Mouse (Mus musculus) urinary bladder, postnatal 25 days (tissue): ENCODE measurements around the gene Rpa2.

Experiments used
- DNase-seq: peaks from one replicate; pipeline ENCODE4 v3.0.0; 2022; ENCODE audit warnings: low spot score

Rpa2 gene

DNA sequence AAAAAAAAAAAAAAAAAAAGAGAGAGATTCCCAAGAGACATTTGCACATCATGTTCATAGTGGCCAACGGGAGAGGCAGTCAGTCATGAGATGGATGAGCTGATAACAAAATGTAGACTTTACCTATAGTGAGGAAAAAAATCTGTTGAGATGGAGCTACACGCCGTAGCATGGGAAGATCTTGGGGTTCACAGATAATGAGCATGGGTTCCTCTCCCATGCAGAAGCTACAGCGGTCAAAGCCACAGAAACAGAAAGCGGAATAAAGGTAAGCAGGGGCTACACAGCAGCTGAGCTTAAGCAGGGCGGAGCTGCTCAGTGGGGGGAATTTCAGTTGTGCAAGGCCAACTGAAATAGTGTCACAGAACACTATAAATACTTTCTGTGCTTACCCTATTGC, 36.2 kb downstream of the Rpa2 start:
- no peak for DNase-seq

- DNase-seq: no peak
These were observed 37.0 kb downstream of the Rpa2 start for GRCm38 (mm10) chr4:132805146-132805545.

DNA sequence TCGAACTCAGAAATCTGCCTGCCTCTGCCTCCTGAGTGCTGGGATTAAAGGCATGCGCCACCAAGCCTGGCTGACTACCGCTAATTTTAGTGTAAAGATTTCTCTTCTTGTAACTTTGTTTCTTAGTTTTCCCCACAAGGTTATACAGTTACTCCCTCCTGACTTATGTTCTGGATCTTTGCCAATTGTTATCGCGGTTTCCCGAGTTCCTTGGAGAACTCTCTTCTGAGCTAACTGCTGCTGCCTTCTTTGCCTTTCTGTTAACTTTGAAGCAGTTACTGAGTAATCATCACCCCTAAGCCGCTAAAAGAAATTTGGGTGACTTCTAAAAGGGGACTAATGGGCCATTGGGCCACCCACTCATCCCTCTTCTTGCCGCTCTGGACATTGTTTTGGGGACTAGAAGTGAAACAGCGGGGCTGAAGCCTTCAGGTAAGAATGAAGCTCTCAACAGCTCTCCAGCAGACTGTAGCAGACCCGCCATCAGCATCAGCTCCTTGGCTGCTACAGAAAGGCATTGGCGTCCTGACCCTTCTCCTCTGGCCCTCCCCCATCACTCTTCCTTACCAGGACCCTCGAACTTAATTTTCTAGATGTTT, 37.6 kb downstream of the Rpa2 start:
- no peak for DNase-seq

- DNase-seq: no peak
These were observed 38.6 kb downstream of the Rpa2 start for GRCm38 (mm10) chr4:132806620-132807191.

DNA sequence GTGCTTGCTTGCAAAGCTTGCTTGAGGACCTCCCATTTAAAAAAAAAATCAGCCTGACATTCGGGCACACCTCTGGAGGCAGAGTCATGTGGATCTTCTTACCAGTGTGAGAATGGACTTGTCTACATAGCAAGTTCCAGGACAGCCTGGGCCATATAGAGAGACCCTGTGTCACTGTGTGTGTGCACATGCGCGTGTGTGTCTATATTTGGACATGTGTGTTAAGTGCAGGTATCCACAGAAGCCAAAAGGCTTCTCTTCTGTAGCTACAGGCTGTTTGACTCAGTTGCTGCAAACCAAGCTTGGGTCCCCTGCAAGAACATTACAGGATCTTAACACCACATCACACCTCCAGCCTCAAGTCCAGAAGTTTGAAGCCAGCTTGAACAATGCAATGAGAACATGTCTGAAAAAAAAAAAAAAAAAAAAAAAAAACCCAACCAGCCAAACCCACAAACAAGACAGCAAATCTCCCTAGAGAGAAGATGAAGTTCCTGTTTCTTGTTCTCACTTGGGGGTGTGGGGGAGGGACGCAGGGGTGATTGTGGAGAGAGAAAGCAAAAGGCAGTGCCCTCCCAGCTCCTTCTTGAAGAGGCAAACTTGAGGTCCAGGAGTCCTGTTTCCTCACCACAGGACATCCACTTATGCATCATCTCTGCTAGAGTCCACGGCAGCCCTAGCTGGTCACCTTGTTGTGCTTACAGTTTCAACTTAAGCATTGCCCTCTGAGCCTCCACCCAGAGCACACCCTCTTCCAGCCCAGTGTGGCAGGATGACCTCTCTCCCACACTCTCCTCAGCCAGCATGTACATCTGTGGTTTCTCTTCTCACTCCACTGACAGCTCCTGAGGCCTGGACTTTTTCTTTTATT, 39.9 kb downstream of the Rpa2 start:
- DNase-seq: no peak

- no peak for DNase-seq
These were observed 41.5 kb downstream of the Rpa2 start for GRCm38 (mm10) chr4:132809621-132810020.

- no peak for DNase-seq
These were observed 48.3 kb downstream of the Rpa2 start for GRCm38 (mm10) chr4:132816404-132816803.

DNA sequence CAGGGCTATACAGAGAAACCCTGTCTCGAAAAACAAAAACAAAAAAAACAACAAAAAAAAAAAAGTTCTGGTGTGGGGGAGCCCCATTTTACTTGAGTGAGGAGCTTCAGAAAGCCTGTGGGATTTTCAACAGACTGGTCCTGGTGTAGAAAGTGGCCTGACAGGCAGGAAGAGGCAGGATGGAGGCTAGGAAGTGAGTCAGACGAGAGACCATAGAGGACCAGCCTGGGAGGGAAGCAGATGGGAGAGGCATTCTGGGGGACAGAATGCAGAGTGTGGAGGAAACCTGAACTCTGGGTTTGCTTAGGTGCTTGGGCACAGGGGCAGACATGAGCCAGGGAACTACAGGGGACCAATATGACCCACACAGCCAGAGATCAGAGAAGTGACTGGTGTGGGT, 48.7 kb downstream of the Rpa2 start:
- no peak for DNase-seq

GRCm38 (mm10) chr4:132818442-132818841, 50.3 kb downstream of the Rpa2 start:
- no peak for DNase-seq

DNA sequence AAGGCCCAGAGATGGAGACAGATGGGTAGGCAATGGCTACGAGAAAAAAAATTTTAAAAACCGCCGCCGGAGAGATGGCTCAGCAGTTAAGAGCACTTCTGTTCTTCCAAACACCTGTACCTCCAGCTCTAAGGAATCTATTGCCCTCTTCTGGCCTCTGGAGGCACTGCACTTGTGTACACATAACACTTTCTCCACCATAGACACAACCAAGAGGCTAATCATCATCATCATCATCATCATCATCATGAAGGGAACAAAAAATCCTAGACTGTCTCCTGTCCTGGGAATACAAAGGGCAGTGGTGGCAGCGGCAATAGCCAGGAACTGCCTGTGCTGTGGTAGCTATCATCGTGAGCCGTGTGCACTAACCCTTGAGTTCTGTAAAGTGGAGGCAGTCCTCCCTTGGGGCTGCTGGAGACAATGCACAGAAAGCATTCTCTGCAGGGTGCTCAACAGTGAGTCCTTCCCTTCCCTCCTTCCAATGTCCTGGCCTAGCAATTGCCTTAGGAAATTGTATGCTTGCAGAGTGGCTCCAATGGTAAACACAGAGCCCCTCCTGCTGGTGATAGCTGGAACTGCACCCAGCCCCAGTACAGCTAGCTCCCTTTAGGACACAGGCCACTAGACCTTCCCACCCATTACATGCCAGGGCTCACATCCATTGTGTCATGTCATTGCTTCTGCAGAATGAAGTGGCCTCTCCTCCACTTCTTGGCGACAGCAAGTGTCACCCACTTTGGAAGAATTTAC, 55.7 kb downstream of the Rpa2 start:
- peak; percentile 56 for DNase-seq
